Mouse (Mus musculus): ENCODE measurements at regions not wholly inside any gene's neighbourhood (a gene's known extent, or its start where the extent isn't known, plus 50 kb on each side); places are given as distances from the start of the nearest gene placed in this dataset.

GRCm38 (mm10) chr10:118706020-118706419, 164.0 kb downstream of the Dyrk2 start:
- no peak for DNase-seq (ENCODE audit: low spot score in 2 of 2)

- DNase-seq (ENCODE audit: low spot score in 2 of 2): no peak
Measured at GRCm38 (mm10) chr10:118709718-118710117, 160.3 kb downstream of the Dyrk2 start.

GRCm38 (mm10) chr10:118711529-118711928, 158.5 kb downstream of the Dyrk2 start:
- no peak for DNase-seq (ENCODE audit: low spot score in 2 of 2)

GRCm38 (mm10) chr10:118711951-118712350, 158.1 kb downstream of the Dyrk2 start:
- DNase-seq (ENCODE audit: low spot score in 2 of 2): peak; percentile 7 to 14

- DNase-seq (ENCODE audit: low spot score in 2 of 2): no peak
Measured at GRCm38 (mm10) chr10:118712951-118713350, 157.1 kb downstream of the Dyrk2 start.

- DNase-seq (ENCODE audit: low spot score in 2 of 2): no peak
Measured at GRCm38 (mm10) chr10:118714179-118714581, 155.8 kb downstream of the Dyrk2 start.

- DNase-seq (ENCODE audit: low spot score in 2 of 2): no peak
Measured at GRCm38 (mm10) chr10:118714595-118714994, 155.4 kb downstream of the Dyrk2 start.

GRCm38 (mm10) chr10:118720630-118721029, 149.4 kb downstream of the Dyrk2 start:
- no peak for DNase-seq (ENCODE audit: low spot score in 2 of 2)

- peak; percentile 5 to 20 for DNase-seq (ENCODE audit: low spot score in 2 of 2)
Measured at GRCm38 (mm10) chr10:118722132-118722551, 147.9 kb downstream of the Dyrk2 start.

- DNase-seq (ENCODE audit: low spot score in 2 of 2): no peak
Measured at GRCm38 (mm10) chr10:118722671-118723070, 147.3 kb downstream of the Dyrk2 start.

- no peak for DNase-seq (ENCODE audit: low spot score in 2 of 2)
Measured at GRCm38 (mm10) chr10:118736093-118736492, 133.9 kb downstream of the Dyrk2 start.

GRCm38 (mm10) chr10:118737064-118737463, 132.9 kb downstream of the Dyrk2 start:
- no peak for DNase-seq (ENCODE audit: low spot score in 2 of 2)

- DNase-seq (ENCODE audit: low spot score in 2 of 2): no peak
Measured at GRCm38 (mm10) chr10:118739849-118740481, 130.0 kb downstream of the Dyrk2 start.

- DNase-seq (ENCODE audit: low spot score in 2 of 2): no peak
Measured at GRCm38 (mm10) chr10:118743831-118744230, 126.2 kb downstream of the Dyrk2 start.

- peak in 1 of 2 experiments; percentile 12 for DNase-seq (ENCODE audit: low spot score in 2 of 2)
Measured at GRCm38 (mm10) chr10:118746719-118747395, 123.2 kb downstream of the Dyrk2 start.

- DNase-seq (ENCODE audit: low spot score in 2 of 2): no peak
Measured at GRCm38 (mm10) chr10:118749039-118749438, 121.0 kb downstream of the Dyrk2 start.

- DNase-seq (ENCODE audit: low spot score in 2 of 2): no peak
Measured at GRCm38 (mm10) chr10:118749756-118750155, 120.3 kb downstream of the Dyrk2 start.

GRCm38 (mm10) chr10:118751110-118751509, 118.9 kb downstream of the Dyrk2 start:
- no peak for DNase-seq (ENCODE audit: low spot score in 2 of 2)

- DNase-seq (ENCODE audit: low spot score in 2 of 2): no peak
Measured at GRCm38 (mm10) chr10:118753061-118753775, 116.8 kb downstream of the Dyrk2 start.

- DNase-seq (ENCODE audit: low spot score in 2 of 2): no peak
Measured at GRCm38 (mm10) chr10:118754791-118755190, 115.2 kb downstream of the Dyrk2 start.

GRCm38 (mm10) chr10:118758825-118759471, 111.1 kb downstream of the Dyrk2 start:
- peak; percentile 50 to 58 for DNase-seq (ENCODE audit: low spot score in 2 of 2)

- DNase-seq (ENCODE audit: low spot score in 2 of 2): no peak
Measured at GRCm38 (mm10) chr10:118760441-118760840, 109.6 kb downstream of the Dyrk2 start.

Data from gastrocnemius, adult 8-10 months (tissue).